9 mouse cellular contexts compared by ENCODE assay signal in the genomic region with DNA sequence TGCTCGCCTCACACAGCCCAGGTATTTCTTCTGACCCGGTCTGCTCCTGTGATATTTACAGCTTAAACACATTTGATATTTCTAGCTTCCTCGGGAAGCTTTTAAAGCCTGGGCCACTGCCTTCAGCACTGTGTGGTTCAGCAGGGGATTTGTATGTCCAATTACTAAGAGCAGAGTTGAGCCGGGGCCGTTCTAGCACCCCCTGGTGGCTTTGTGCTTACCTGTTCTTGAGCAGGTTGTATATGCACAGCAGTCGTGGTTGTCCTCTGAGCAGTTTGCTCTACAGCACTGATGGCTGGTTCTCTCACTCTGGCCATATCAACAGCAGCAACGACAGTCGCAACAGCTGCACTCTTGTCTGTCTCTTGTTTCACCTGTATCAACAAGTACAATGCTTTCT. TPM values are rescaled to one million over a fixed set of nuclear protein-coding genes. Genes with fewer than 3 reads are reported as not detected.
A peak's percentile ranks its signal among the peaks of the same experiment; 100 is the strongest.
DNase-seq lines count a peak whose midpoint lies in the region; ATAC-seq and TF ChIP-seq lines count a peak whose summit lies in the region.
"Had no signal": no experiment of that assay in that cellular context is flagged by ENCODE, and none has a peak within 500 bp of the region (broad histone marks: within the 10 kb centered on the region; RNA-seq: fewer than 3 reads in every experiment).

No protein-coding gene starts in this region.

- WGBS in bone marrow, adult 2 months = 22% methylated on average over 8 of the region's 8 CpGs
- WGBS in embryonic facial prominence, embryonic 14.5 days = 22% methylated on average over 8 of the region's 8 CpGs
- WGBS in hindbrain, embryonic 14.5 days = 26% methylated on average over 8 of the region's 8 CpGs

- no peaks in the 10 kb centered on the region for H3K27me3 ChIP-seq in embryonic facial prominence, embryonic 14.5 days (replicated peaks; ENCODE audit: control insufficient read depth, insufficient read depth, low read length)
- no peaks in the 10 kb centered on the region for H3K27me3 ChIP-seq in hindbrain, embryonic 14.5 days (ENCODE audit: control insufficient read depth, insufficient read depth, low read length)
- H3K27me3 ChIP-seq: megakaryocyte, embryonic 14.5 days had no signal

- H3K9me3 ChIP-seq in embryonic facial prominence, embryonic 14.5 days (ENCODE audit: control insufficient read depth, low read length) = no peaks in the 10 kb centered on the region
- no peaks in the 10 kb centered on the region for H3K9me3 ChIP-seq in hindbrain, embryonic 14.5 days (ENCODE audit: control insufficient read depth, low read length)
- H3K9me3 ChIP-seq: megakaryocyte, embryonic 14.5 days had no signal

- peak; percentile 89 for ATAC-seq in embryonic facial prominence, embryonic 14.5 days (ENCODE audit: low read depth)
- ATAC-seq in hindbrain, embryonic 14.5 days (ENCODE audit: low FRiP score) = peak; percentile 80; the same call in 1 of the 2 replicates
- ATAC-seq in monocyte, adult 5-6 weeks (replicated peaks; ENCODE audit: insufficient number of reproducible peaks, low FRiP score, low TSS enrichment, poor library complexity, severe bottlenecking) = no peak

- H3K9ac ChIP-seq in embryonic facial prominence, embryonic 14.5 days (ENCODE audit: low read depth, low read length) = no peak overlapping the region
- no peak overlapping the region for H3K9ac ChIP-seq in hindbrain, embryonic 14.5 days

- TF ChIP-seq POLR2A in bone marrow, adult 2 months (IDR thresholded peaks at IDR 0.05; ENCODE audit: borderline replicate concordance, control insufficient read depth, low read depth, low read length) = no peak

- no peaks in the 10 kb centered on the region; the same call in 1 of the 2 replicates for H3K4me1 ChIP-seq in bone marrow, adult 2 months (ENCODE audit: control insufficient read depth, insufficient read depth, low read length)
- no peaks in the 10 kb centered on the region for H3K4me1 ChIP-seq in embryonic facial prominence, embryonic 14.5 days (ENCODE audit: control insufficient read depth, insufficient read depth, low read length)
- no peaks in the 10 kb centered on the region for H3K4me1 ChIP-seq in hindbrain, embryonic 14.5 days (replicated peaks; ENCODE audit: control insufficient read depth, insufficient read depth, low read length)
- H3K4me1 ChIP-seq: megakaryocyte, embryonic 14.5 days had no signal

- peak; percentile 48 for DNase-seq in MEL-GATA-1-ER (ENCODE audit: extremely low read depth, low read depth)
- peak; percentile 86 for DNase-seq in embryonic facial prominence, embryonic 14.5 days (ENCODE audit: low spot score)
- peak; percentile 82 for DNase-seq in hindbrain, embryonic 14.5 days (ENCODE audit: low spot score)
- peak; percentile 59 to 83 for DNase-seq in layer of hippocampus, postnatal 25 days (ENCODE audit: extremely low spot score in 1 of 2, low spot score in 1 of 2)
- peak; percentile 61 to 75 for DNase-seq in lung, postnatal 4 days
- peak; percentile 79 to 83 for DNase-seq in right cerebral cortex, adult 2 months (ENCODE audit: low spot score in 2 of 2)

- H3K27ac ChIP-seq in bone marrow, adult 2 months (ENCODE audit: control insufficient read depth, insufficient read depth, low read depth, low read length, poor library complexity) = no peak overlapping the region
- no peak overlapping the region for H3K27ac ChIP-seq in embryonic facial prominence, embryonic 14.5 days (replicated peaks; ENCODE audit: low read depth, low read length)
- H3K27ac ChIP-seq in hindbrain, embryonic 14.5 days = no peak overlapping the region

- H3K36me3 ChIP-seq in embryonic facial prominence, embryonic 14.5 days (ENCODE audit: control insufficient read depth, insufficient read depth, low read length) = no peaks in the 10 kb centered on the region
- H3K36me3 ChIP-seq in hindbrain, embryonic 14.5 days (replicated peaks; ENCODE audit: control insufficient read depth, insufficient read depth) = no peaks in the 10 kb centered on the region

- TF ChIP-seq CTCF in bone marrow, adult 2 months (IDR thresholded peaks at IDR 0.05; ENCODE audit: control insufficient read depth, insufficient read depth, low read length) = peak; percentile 39; the same call in 1 of the 2 replicates

- no peak overlapping the region for H3K4me2 ChIP-seq in embryonic facial prominence, embryonic 14.5 days (ENCODE audit: low read depth, low read length)
- H3K4me2 ChIP-seq in hindbrain, embryonic 14.5 days (replicated peaks) = no peak overlapping the region

- H3K4me3 ChIP-seq in bone marrow, adult 2 months (replicated peaks; ENCODE audit: control insufficient read depth, low read depth, low read length) = no peak overlapping the region
- no peak overlapping the region for H3K4me3 ChIP-seq in embryonic facial prominence, embryonic 14.5 days (ENCODE audit: low read depth, low read length)
- no peak overlapping the region for H3K4me3 ChIP-seq in hindbrain, embryonic 14.5 days (replicated peaks; ENCODE audit: low read length)
- H3K4me3 ChIP-seq: megakaryocyte, embryonic 14.5 days had no signal

RNA-seq across cellular contexts. Expression of a gene that starts 13.4 kb away (rescaled TPM):
- 8.1 and 8.3 TPM in 2 replicates for polyA plus RNA-seq in bone marrow, adult 2 months (2011; ENCODE audit: insufficient read depth, insufficient read length, low replicate concordance, missing spikeins)
- polyA plus RNA-seq in embryonic facial prominence, embryonic 14.5 days (2014; fragmentation: Nextera tagmentation; extraction: Ambion mirVana) = 205 and 216 TPM in 2 replicates
- 0.37 and 0.39 TPM in 2 replicates for polyA plus RNA-seq in hindbrain, embryonic 14.5 days (2014; fragmentation: Nextera tagmentation; extraction: Ambion mirVana)
- 1 to 10 TPM; 1.2 to 2.9 TPM for total RNA-seq in layer of hippocampus, postnatal 25 days (2021)
- under 0.01 to 0.38 TPM (median 0.19 TPM) in 3 replicates for total RNA-seq in monocyte, adult 5-6 weeks (2017)

Comparison
In these comparisons a context has a peak if more than half of its experiments do, and no peak if none do; other contexts are left out.
1. RNA of a gene that starts 13.4 kb away (polyA plus RNA-seq): 205 to 216 TPM in embryonic facial prominence, embryonic 14.5 days; 8.1 to 8.3 TPM in bone marrow, adult 2 months and 0.37 to 0.39 TPM in hindbrain, embryonic 14.5 days; every median in the first group is over 10 times any median in the second.
2. Peak in every context shown above with its lines, with median percentiles within 50 percentile points of each other: DNase-seq.